Mouse (Mus musculus): ENCODE data around the gene Palm2. TPM values are rescaled to one million over a fixed set of nuclear protein-coding genes. Genes with fewer than 3 reads are reported as not detected.

Palm2 gene
- polyA plus RNA-seq, 1 experiment from 2014 or later = 0.58 TPM

- H3K27ac ChIP-seq (ENCODE audit: low read depth, low read length) = no peak overlapping the region
- H3K4me2 ChIP-seq (replicated peaks; ENCODE audit: low read depth, low read length) = no peak overlapping the region
- no peaks in the 10 kb centered on the region for H3K4me1 ChIP-seq (ENCODE audit: control insufficient read depth, insufficient read depth, low read length)
- H3K4me3 ChIP-seq (ENCODE audit: low read length) = no peak overlapping the region
- H3K9ac ChIP-seq (ENCODE audit: low read depth, low read length) = no peak overlapping the region
- no peak for ATAC-seq (ENCODE audit: low FRiP score, low TSS enrichment)
- 77% methylated on average over 2 of the region's 2 CpGs for WGBS
- no peaks in the 10 kb centered on the region for H3K9me3 ChIP-seq (ENCODE audit: control insufficient read depth, low read length)
- no peaks in the 10 kb centered on the region for H3K27me3 ChIP-seq (ENCODE audit: control insufficient read depth, insufficient read depth, low read length)
- H3K36me3 ChIP-seq (ENCODE audit: control insufficient read depth, insufficient read depth, low read length) = no peaks in the 10 kb centered on the region
Measured at GRCm38 (mm10) chr4:57557102-57557501, 123.1 kb downstream of the Palm2 start.

- Histone ChIP-seq H3K4me2 (replicated peaks; ENCODE audit: low read depth, low read length) (no peak overlapping the region), H3K36me3 (ENCODE audit: control insufficient read depth, insufficient read depth, low read length) (no peaks in the 10 kb centered on the region), H3K4me1 (ENCODE audit: control insufficient read depth, insufficient read depth, low read length) (no peaks in the 10 kb centered on the region), H3K27me3 (ENCODE audit: control insufficient read depth, insufficient read depth, low read length) (no peaks in the 10 kb centered on the region), H3K9me3 (ENCODE audit: control insufficient read depth, low read length) (no peaks in the 10 kb centered on the region), H3K27ac (ENCODE audit: low read depth, low read length) (no peak overlapping the region), H3K4me3 (ENCODE audit: low read length) (no peak overlapping the region), H3K9ac (ENCODE audit: low read depth, low read length) (no peak overlapping the region)
- no peak for ATAC-seq (ENCODE audit: low FRiP score, low TSS enrichment)
- 85% methylated on average over 1 of the region's 1 CpGs for WGBS
Measured at GRCm38 (mm10) chr4:57559438-57559837, 125.4 kb downstream of the Palm2 start.

GRCm38 (mm10) chr4:57560010-57560409, 126.0 kb downstream of the Palm2 start:
- Histone ChIP-seq H3K27ac (ENCODE audit: low read depth, low read length) (no peak overlapping the region), H3K9me3 (ENCODE audit: control insufficient read depth, low read length) (no peaks in the 10 kb centered on the region), H3K4me1 (ENCODE audit: control insufficient read depth, insufficient read depth, low read length) (no peaks in the 10 kb centered on the region), H3K4me2 (replicated peaks; ENCODE audit: low read depth, low read length) (no peak overlapping the region), H3K27me3 (ENCODE audit: control insufficient read depth, insufficient read depth, low read length) (no peaks in the 10 kb centered on the region), H3K36me3 (ENCODE audit: control insufficient read depth, insufficient read depth, low read length) (no peaks in the 10 kb centered on the region), H3K4me3 (ENCODE audit: low read length) (no peak overlapping the region), H3K9ac (ENCODE audit: low read depth, low read length) (no peak overlapping the region)
- WGBS = 54% methylated on average over 3 of the region's 3 CpGs
- ATAC-seq (ENCODE audit: low FRiP score, low TSS enrichment) = 0 out of 2 replicates have a peak, but pooled peaks have one; percentile 39

- Histone ChIP-seq H3K4me3 (ENCODE audit: low read length) (no peak overlapping the region), H3K27me3 (ENCODE audit: control insufficient read depth, insufficient read depth, low read length) (no peaks in the 10 kb centered on the region), H3K4me2 (replicated peaks; ENCODE audit: low read depth, low read length) (no peak overlapping the region), H3K9ac (ENCODE audit: low read depth, low read length) (no peak overlapping the region), H3K4me1 (ENCODE audit: control insufficient read depth, insufficient read depth, low read length) (no peaks in the 10 kb centered on the region), H3K9me3 (ENCODE audit: control insufficient read depth, low read length) (no peaks in the 10 kb centered on the region), H3K27ac (ENCODE audit: low read depth, low read length) (no peak overlapping the region), H3K36me3 (ENCODE audit: control insufficient read depth, insufficient read depth, low read length) (no peaks in the 10 kb centered on the region)
- WGBS = 83% methylated on average over 6 of the region's 6 CpGs
- ATAC-seq (ENCODE audit: low FRiP score, low TSS enrichment) = no peak
Measured at GRCm38 (mm10) chr4:57561055-57561454, 127.0 kb downstream of the Palm2 start.

GRCm38 (mm10) chr4:57565283-57565682, 131.2 kb downstream of the Palm2 start:
- H3K4me1 ChIP-seq (ENCODE audit: control insufficient read depth, insufficient read depth, low read length) = peaks cover 6% of the 10 kb centered on the region; the same call in 1 of the 2 replicates
- ATAC-seq (ENCODE audit: low FRiP score, low TSS enrichment) = no peak

GRCm38 (mm10) chr4:57565811-57566210, 131.8 kb downstream of the Palm2 start:
- Histone ChIP-seq H3K4me2 (replicated peaks; ENCODE audit: low read depth, low read length) (no peak overlapping the region), H3K9me3 (ENCODE audit: control insufficient read depth, low read length) (no peaks in the 10 kb centered on the region), H3K4me1 (ENCODE audit: control insufficient read depth, insufficient read depth, low read length) (peaks cover 6% of the 10 kb centered on the region; the same call in 1 of the 2 replicates), H3K9ac (ENCODE audit: low read depth, low read length) (no peak overlapping the region), H3K27ac (ENCODE audit: low read depth, low read length) (no peak overlapping the region), H3K4me3 (ENCODE audit: low read length) (no peak overlapping the region), H3K36me3 (ENCODE audit: control insufficient read depth, insufficient read depth, low read length) (no peaks in the 10 kb centered on the region), H3K27me3 (ENCODE audit: control insufficient read depth, insufficient read depth, low read length) (peaks cover 9% of the 10 kb centered on the region; the same call in 1 of the 2 replicates)
- WGBS = 66% methylated on average over 2 of the region's 2 CpGs
- no peak for ATAC-seq (ENCODE audit: low FRiP score, low TSS enrichment)

More at GRCm38 (mm10) chr4:57565283-57565682, 131.2 kb downstream of the Palm2 start:
- Histone ChIP-seq H3K4me3 (ENCODE audit: low read length) (no peak overlapping the region), H3K4me2 (replicated peaks; ENCODE audit: low read depth, low read length) (no peak overlapping the region), H3K27ac (ENCODE audit: low read depth, low read length) (no peak overlapping the region), H3K9ac (ENCODE audit: low read depth, low read length) (no peak overlapping the region), H3K36me3 (ENCODE audit: control insufficient read depth, insufficient read depth, low read length) (no peaks in the 10 kb centered on the region), H3K27me3 (ENCODE audit: control insufficient read depth, insufficient read depth, low read length) (peaks cover 9% of the 10 kb centered on the region; the same call in 1 of the 2 replicates), H3K9me3 (ENCODE audit: control insufficient read depth, low read length) (no peaks in the 10 kb centered on the region)
- 91% methylated on average over 1 of the region's 1 CpGs for whole genome bisulfite sequencing

- peak within 1 kb of the TSS; percentile 67 for H3K9ac ChIP-seq (ENCODE audit: low read depth, low read length)
- no peaks in the 10 kb centered on the region for H3K9me3 ChIP-seq (ENCODE audit: control insufficient read depth, low read length)
- no peaks in the 10 kb centered on the region for H3K36me3 ChIP-seq (ENCODE audit: control insufficient read depth, insufficient read depth, low read length)
- peak within 1 kb of the TSS; percentile 54 for H3K4me3 ChIP-seq (ENCODE audit: low read length)
- peak; percentile 85 for ATAC-seq (ENCODE audit: low FRiP score, low TSS enrichment)
- H3K4me1 ChIP-seq (ENCODE audit: control insufficient read depth, insufficient read depth, low read length) = peaks cover 6% of the 10 kb centered on the region; the same call in 1 of the 2 replicates
- H3K27ac ChIP-seq (ENCODE audit: low read depth, low read length) = peak within 1 kb of the TSS; percentile 32; the same call in 1 of the 2 replicates
- WGBS = under 1% methylated on average over 40 of the region's 51 CpGs
- H3K27me3 ChIP-seq (ENCODE audit: control insufficient read depth, insufficient read depth, low read length) = peaks cover 9% of the 10 kb centered on the region; the same call in 1 of the 2 replicates
- H3K4me2 ChIP-seq (replicated peaks; ENCODE audit: low read depth, low read length) = peak within 1 kb of the TSS; percentile 92
Measured at GRCm38 (mm10) chr4:57567666-57568206, 133.7 kb downstream of the Palm2 start, which contains the start of gene Pakap. Gene Pakap, plus strand, starts transcription at chr4:57568179.

GRCm38 (mm10) chr4:57568268-57569068, 134.4 kb downstream of the Palm2 start:
- Histone ChIP-seq H3K9me3 (ENCODE audit: control insufficient read depth, low read length) (no peaks in the 10 kb centered on the region), H3K27me3 (ENCODE audit: control insufficient read depth, insufficient read depth, low read length) (peaks cover 9% of the 10 kb centered on the region; the same call in 1 of the 2 replicates), H3K4me1 (ENCODE audit: control insufficient read depth, insufficient read depth, low read length) (peaks cover 6% of the 10 kb centered on the region; the same call in 1 of the 2 replicates), H3K27ac (ENCODE audit: low read depth, low read length) (no peak overlapping the region; the same call in 1 of the 2 replicates), H3K4me2 (replicated peaks; ENCODE audit: low read depth, low read length) (peak overlapping the region; percentile 92), H3K4me3 (ENCODE audit: low read length) (peak overlapping the region; percentile 54), H3K36me3 (ENCODE audit: control insufficient read depth, insufficient read depth, low read length) (no peaks in the 10 kb centered on the region), H3K9ac (ENCODE audit: low read depth, low read length) (peak overlapping the region; percentile 67)
- 0 out of 2 replicates have a peak, but pooled peaks have one; percentile 13 for ATAC-seq (ENCODE audit: low FRiP score, low TSS enrichment)
- 51% methylated on average over 19 of the region's 19 CpGs for WGBS

- Histone ChIP-seq H3K36me3 (ENCODE audit: control insufficient read depth, insufficient read depth, low read length) (no peaks in the 10 kb centered on the region), H3K4me3 (ENCODE audit: low read length) (peak overlapping the region; percentile 54; the same call in 1 of the 2 replicates), H3K4me2 (replicated peaks; ENCODE audit: low read depth, low read length) (peak overlapping the region; percentile 92; the same call in 1 of the 2 replicates), H3K9me3 (ENCODE audit: control insufficient read depth, low read length) (no peaks in the 10 kb centered on the region), H3K4me1 (ENCODE audit: control insufficient read depth, insufficient read depth, low read length) (peaks cover 6% of the 10 kb centered on the region; the same call in 1 of the 2 replicates), H3K9ac (ENCODE audit: low read depth, low read length) (no peak overlapping the region), H3K27ac (ENCODE audit: low read depth, low read length) (no peak overlapping the region), H3K27me3 (ENCODE audit: control insufficient read depth, insufficient read depth, low read length) (peaks cover 9% of the 10 kb centered on the region; the same call in 1 of the 2 replicates)
- 89% methylated on average over 4 of the region's 4 CpGs for WGBS
- no peak for ATAC-seq (ENCODE audit: low FRiP score, low TSS enrichment)
Measured at GRCm38 (mm10) chr4:57569069-57569355, 135.0 kb downstream of the Palm2 start.

All from kidney, embryonic 14.5 days (tissue).